Mouse (Mus musculus) monocyte, adult 2 months (primary cell): ENCODE results near the gene Mfsd11.
"Not testable (repeated sequence)": the region's sequence is repeated elsewhere in the genome, so short reads cannot be mapped to it uniquely, and the experiment has no call there.

Experiments
- DNase-seq, 2 experiments: peaks; one replicate each; pipeline ENCODE4 v3.0.0; 2022; ENCODE audit warnings: low spot score in 2 of 2, low read depth in 1 of 2

The Mfsd11 gene

DNA sequence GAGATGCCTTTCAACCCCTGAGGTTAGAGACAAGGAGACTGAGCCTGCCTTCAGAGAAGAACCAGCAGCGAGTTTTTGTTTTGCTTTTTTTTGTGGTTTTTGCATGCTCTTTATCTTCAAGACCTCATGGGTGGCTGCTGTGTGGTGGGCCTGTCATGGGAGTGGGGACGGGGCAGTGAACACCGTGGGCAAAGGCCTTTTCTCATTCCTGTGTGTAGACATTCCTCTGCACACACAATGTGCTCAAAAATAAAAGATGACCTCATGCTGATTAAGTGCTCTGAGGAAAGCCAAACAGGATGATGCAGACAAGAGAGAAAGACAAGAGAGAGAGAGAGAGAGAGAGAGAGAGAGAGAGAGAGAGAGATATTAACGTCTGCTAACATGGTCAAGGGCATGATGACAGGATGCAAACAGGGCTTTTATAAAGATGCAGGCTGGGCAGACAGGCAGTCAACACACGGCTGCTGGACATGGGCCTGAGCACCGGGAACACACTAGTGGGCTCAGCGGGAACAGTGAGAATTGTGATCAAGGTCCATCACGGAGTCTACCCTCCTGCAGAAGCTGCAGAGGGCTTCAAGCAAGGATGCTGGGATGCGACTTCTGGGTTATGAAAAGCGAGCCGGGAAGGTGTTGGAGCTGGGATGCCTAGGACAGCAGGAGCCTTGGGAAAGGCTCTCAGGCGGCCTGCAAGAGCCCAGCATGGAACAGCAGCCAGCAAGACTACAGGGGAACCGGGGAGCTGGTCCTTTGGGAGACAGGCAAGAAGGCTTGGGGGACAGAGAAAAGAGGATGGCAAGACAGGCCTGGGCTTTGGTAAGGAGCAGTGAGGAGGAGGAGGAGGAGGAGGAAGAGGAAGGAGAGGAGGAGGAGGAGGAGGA, 30.9 kb upstream of the Mfsd11 start:
- DNase-seq, result no peak

GRCm38 (mm10) chr11:116822215-116822614, 30.0 kb upstream of the Mfsd11 start:
- DNase-seq, result no peak

DNA sequence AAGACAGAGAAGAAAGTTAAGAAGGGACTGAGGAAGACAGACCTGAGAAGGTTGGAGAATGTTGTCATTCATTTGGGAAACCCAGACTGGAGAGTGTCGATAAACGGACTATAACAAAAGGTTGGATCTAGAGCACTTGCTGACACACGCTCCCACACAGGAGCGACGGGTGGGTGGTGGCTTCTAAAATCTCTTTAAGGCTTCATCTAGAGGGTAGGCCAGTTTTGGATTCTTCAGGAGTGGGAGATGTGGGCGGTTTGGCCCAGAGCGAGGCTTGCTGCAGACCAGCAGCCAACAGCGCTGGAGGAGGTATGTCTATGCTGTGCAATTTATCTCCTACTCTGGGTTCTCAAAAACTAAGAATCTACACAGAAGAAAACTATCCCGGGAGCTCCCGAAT, 29.6 kb upstream of the Mfsd11 start:
- no peak for DNase-seq

DNA sequence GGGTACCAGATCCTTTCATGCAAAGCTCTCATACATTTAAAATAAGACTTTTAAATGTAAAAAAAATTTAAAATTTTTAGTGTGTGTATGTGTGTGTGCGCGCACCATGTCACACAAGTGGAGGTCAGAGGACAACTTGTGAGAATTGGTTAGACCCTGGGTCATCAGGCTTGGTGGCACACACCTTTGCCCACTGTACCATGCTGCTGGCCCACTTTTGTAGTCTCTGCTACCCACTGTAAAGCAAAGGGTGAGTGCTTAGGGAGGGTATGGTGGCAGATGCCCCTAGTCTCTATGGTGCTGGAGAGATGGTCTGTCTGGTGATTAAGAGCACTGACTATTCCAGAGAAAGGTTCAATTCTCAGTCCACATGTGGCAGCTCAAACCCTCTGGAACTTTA, 29.0 kb upstream of the Mfsd11 start:
- DNase-seq, result no peak

- not testable (repeated sequence) for DNase-seq
Observed at GRCm38 (mm10) chr11:116823885-116824284, 28.4 kb upstream of the Mfsd11 start.

GRCm38 (mm10) chr11:116825230-116825629, 27.0 kb upstream of the Mfsd11 start:
- DNase-seq, result no peak

- no peak for DNase-seq
Observed at GRCm38 (mm10) chr11:116826550-116827504, 25.4 kb upstream of the Mfsd11 start.

GRCm38 (mm10) chr11:116827534-116828165, 24.6 kb upstream of the Mfsd11 start, which contains the start of gene Mxra7:
Gene Mxra7, minus strand, starts transcription at chr11:116828046.
- DNase-seq, result peak in 1 of 2 experiments; percentile 41

DNA sequence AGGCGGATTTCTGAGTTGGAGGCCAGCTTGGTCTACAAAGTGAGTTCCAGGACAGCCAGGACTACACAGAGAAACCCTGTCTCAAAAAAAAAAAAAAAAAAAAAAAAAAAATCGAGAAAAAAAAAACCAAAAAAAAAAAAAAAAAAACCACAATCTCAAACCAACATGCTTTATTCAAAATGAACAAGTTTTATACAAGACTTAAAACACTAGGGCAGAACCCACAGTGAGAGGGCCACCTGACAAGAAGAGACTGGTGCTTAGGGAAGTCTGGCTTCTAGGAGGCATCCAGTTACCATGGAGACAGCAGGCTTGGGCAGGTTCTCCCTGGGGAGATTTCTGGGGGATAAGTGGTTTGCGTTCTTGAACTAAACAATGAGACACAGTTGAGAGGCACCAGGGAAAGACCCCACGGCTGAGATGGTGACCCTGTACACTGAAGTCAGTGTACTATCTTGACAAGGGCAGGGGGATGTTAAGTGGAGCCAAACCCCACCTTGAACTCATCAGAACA, 20.0 kb upstream of the Mfsd11 start:
- DNase-seq, result no peak

- no peak for DNase-seq
Observed at GRCm38 (mm10) chr11:116834954-116835353, 17.3 kb upstream of the Mfsd11 start.

DNA sequence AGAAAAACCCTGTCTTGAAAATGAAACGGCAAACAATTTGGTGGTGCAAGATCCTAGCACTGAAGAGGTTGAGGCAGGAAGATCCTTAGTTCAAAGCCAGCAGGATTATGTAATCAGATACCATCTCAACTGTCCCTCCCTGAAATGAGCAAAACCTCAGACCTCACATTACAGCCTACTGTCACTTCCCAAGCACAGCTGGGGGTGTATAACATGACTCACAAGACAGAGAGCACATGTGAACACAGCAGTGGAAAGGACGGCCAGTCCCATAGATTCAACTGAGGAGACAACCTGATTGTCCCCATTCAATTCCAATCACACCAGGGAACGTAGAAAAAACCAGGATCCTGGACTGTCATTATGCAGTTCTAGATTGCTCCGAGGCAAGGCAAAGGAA, 16.0 kb upstream of the Mfsd11 start:
- DNase-seq, result no peak

GRCm38 (mm10) chr11:116837441-116837840, 14.8 kb upstream of the Mfsd11 start:
- no peak for DNase-seq

DNA sequence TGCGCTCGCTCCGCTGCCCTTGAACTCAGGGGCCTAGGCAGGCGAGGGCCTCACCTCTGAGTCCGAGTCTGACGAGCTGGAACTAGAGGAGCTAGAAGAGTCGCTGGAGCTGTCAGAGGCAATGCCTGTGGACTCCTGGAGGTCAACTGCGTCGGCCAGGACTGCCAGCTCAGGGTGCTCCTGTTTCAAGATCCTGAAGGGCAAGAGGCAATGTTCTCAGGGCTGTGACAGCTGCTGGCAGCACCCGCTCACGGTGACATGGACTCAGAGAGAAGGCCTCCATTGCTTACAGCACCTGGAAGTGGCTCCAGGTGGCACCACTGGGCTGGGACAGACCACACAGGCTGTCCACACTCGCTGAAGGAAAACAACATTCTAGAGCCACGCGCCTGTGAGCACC, 13.3 kb upstream of the Mfsd11 start:
- no peak for DNase-seq

GRCm38 (mm10) chr11:116839601-116840000, 12.6 kb upstream of the Mfsd11 start:
- DNase-seq, result no peak

GRCm38 (mm10) chr11:116840748-116841147, 11.5 kb upstream of the Mfsd11 start:
- no peak for DNase-seq

- DNase-seq, result peak; percentile 23 to 55
Observed at GRCm38 (mm10) chr11:116842531-116843260, 9.5 kb upstream of the Mfsd11 start.

DNA sequence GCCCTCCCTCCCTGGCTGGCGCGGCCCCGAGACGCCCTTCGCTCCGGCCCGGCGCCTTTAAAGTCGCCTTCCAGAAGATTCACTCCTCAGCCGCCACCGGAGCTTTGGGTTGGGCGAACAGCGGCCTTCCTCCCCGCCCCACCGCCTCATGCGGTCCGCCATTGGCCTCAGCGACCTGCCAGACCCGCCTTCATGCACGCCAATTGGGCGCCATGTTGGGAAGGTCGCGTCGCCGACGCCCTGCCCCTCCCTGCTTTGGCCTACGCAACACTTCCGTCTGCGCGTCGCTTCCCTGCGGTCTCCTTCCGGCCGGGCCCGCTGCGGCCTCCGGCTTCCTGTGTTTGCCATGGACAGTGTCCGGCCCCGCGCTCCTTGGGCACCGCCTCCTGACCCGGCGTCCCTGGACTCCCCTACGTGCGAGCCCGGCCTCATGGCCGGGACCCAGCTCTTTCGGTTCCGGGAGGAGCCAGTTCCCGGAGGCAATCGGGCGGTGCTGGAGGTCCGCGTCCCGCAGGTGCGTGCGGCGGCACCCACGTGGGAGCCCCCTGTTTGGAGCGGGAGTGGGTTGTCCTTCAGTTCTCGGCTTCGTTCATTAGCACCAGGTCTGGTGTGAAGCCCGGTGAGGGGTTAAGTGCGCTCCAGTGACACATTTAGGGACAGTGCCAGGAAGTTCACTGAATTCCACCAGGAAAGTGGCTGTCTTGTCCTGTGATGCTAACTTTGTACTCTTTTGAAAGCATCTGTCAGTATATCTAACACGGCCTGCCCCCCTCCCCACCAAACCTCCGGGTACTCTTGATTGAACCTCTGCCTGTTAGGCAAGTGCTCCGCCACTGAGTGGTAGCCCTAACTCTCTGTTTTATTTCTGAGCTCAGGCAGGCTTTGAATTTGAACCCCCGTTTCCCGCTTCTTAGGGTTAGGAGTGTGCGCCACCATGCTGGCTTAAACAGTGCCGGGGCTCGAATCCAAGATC, 8.7 kb upstream of the Mfsd11 start, which contains the start of the genes Mettl23 and Jmjd6:
Mettl23 (plus strand) TSS at position 18 of the 973 bp plus-strand sequence.
Jmjd6 (minus strand) TSS at position 189 of the 973 bp plus-strand sequence.
- DNase-seq, result peak; percentile 93 to 96

GRCm38 (mm10) chr11:116846593-116847181, 5.6 kb upstream of the Mfsd11 start:
- DNase-seq, result no peak
